Mouse (Mus musculus): ENCODE results near the gene Cpne2. TPM values are rescaled to one million over a fixed set of nuclear protein-coding genes. Genes with fewer than 3 reads are reported as not detected.

Cpne2 gene
- total RNA-seq, 2 experiments from 2014 or later: 16.8 to 39.0 TPM

- no peak for ATAC-seq (replicated peaks; ENCODE audit: low FRiP score, poor library complexity, severe bottlenecking)
Measured at GRCm38 (mm10) chr8:94532525-94532872, 291 bp upstream of the Cpne2 start.

DNA sequence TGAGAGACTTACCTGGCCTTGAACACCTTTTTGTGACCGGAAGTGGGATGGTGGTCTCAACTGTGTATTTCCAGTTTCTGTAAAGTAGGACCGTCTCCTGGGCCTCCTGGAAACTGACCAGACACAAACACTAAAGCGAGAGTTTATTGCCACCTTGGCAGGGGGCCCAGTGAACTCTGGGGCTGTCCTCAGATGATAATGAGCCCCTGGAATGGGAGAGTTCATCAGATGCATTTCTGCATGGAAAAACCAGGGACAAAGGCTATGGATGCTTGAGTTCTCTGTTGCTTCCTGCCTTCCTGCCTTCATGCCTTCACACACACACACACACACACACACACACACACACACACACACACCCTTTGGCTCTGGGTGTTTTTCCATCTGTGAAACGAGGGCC, 1.8 kb downstream of the Cpne2 start:
- no peak for ATAC-seq (replicated peaks; ENCODE audit: low FRiP score, poor library complexity, severe bottlenecking)

DNA sequence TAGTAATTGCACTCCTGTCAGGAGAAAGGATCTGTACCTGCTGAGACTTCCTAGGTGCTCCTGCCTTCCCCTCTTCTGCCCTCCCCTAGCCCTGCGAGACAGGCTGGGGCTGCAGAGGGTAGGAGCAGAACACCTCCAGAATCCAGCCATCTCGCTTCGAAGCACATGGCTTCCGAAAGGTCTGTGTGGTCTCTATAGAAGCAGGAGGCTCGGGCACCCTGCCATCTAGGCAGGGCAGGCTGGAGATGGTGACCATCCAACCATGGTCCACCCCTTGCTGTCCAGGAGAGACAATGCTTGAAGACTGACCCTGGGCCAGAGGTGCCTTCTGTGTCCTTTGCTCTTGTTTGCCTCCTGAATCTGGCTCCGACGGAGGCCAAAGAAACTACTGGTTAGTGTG, 2.8 kb downstream of the Cpne2 start:
- ATAC-seq (replicated peaks; ENCODE audit: low FRiP score, poor library complexity, severe bottlenecking): no peak

- no peak for ATAC-seq (replicated peaks; ENCODE audit: low FRiP score, poor library complexity, severe bottlenecking)
Measured at GRCm38 (mm10) chr8:94537456-94537855, 4.7 kb downstream of the Cpne2 start.

GRCm38 (mm10) chr8:94540025-94540424, 7.2 kb downstream of the Cpne2 start:
- ATAC-seq (replicated peaks; ENCODE audit: low FRiP score, poor library complexity, severe bottlenecking): 0 out of 2 replicates have a peak, but pooled peaks have one; percentile 43

DNA sequence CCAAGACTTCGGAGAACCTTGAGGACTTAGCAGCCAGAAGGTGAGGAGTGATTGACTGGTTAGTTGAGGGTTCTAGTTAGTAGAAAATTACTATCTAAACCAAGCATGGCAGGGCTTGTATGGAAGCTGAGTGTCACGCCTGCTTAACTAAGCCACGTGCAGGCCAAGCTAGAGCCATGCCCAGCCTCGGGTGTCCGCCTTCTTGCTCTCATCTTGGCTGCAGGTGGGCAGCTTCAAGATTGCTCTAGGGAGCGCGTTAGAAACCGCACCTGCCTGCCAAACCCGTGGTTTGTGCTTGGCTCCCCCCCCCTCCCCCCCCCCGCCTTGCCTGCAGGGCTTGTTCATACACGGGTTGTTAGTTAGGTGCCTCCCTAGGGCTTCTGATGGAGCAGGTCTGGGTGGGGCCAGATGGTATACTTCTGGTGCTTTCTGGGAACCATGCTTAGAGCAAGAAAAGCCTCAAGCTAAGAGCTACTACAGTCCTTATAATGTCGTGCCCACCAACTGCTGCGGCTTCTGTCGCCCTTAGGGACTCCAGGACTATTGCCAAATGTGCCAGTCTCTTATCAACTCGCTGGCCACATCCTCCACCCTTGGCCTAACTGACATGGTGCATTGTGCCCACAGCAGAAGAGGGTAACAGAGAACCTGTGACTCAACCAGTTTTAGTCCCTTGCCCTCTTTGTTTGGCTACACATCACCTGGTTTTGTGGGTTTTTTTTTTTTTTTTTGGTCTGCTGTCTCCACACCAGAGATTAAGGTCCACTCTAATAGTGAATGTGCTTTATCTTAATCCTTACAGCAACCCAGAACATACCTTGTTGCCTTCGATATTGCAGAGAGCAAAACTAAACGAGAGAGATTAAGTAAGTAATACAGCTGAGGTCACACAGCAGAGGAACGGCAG, 8.4 kb downstream of the Cpne2 start:
- ATAC-seq (replicated peaks; ENCODE audit: low FRiP score, poor library complexity, severe bottlenecking): peak; percentile 44

DNA sequence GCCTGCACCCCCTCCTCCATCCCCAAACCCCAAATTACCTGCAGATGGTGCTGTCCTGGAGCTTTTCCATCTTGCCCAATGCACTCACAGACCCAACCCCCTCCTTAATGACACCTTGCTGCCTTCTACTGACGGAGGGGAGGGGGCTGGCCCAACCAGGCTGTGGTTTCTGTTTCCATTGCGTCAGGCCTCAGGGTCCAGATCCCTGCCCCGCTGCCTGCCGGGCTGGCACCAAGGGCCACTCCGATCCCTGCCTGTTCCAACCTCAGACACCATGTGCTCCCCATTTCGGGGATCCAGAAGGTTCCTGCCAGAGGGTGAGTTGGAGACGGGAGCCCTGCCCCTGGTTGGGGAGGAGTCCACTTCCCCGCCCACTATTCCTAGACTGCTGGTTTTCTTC, 11.2 kb downstream of the Cpne2 start:
- ATAC-seq (replicated peaks; ENCODE audit: low FRiP score, poor library complexity, severe bottlenecking): no peak

DNA sequence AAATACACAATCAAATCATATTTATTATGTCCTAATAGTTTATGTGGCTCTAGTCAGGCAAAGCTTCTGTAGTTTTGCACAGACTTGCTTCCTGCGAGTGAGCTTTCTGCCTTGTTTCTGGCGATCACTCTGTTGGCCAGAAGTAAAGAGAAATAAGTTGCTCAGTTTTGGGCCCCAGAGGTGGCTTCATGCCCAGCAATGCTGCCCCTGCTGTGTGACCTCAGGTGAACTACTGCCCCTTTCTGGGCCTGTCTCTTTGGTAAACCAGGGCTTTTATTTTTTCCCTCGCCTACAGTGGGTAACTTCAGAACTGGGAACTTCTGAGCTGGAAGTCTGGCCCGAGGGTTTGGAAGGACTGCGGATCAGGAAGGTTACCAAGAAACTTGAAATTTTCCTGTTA, 16.3 kb downstream of the Cpne2 start:
- ATAC-seq (replicated peaks; ENCODE audit: low FRiP score, poor library complexity, severe bottlenecking): no peak

DNA sequence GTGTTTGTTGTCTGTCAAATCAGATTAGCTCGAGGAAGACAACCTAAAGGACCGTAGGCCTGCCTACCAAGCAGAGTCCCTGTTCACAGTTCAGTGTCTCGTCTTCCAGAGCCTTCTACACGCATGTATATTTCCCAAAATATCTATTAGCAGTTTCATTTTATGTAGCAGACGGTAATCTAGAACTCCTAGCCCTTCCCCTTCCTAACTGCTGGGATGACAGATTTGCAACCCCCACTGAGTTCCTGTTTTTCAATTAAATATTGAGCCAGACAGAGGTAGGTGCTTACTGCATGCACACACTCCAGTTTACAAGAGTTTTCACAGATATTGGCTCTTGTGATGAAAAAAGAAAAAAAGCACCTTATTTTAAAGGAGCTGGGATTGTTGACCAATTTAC, 16.7 kb downstream of the Cpne2 start:
- ATAC-seq (replicated peaks; ENCODE audit: low FRiP score, poor library complexity, severe bottlenecking): no peak

- no peak for ATAC-seq (replicated peaks; ENCODE audit: low FRiP score, poor library complexity, severe bottlenecking)
Measured at GRCm38 (mm10) chr8:94549998-94550397, 17.2 kb downstream of the Cpne2 start.

DNA sequence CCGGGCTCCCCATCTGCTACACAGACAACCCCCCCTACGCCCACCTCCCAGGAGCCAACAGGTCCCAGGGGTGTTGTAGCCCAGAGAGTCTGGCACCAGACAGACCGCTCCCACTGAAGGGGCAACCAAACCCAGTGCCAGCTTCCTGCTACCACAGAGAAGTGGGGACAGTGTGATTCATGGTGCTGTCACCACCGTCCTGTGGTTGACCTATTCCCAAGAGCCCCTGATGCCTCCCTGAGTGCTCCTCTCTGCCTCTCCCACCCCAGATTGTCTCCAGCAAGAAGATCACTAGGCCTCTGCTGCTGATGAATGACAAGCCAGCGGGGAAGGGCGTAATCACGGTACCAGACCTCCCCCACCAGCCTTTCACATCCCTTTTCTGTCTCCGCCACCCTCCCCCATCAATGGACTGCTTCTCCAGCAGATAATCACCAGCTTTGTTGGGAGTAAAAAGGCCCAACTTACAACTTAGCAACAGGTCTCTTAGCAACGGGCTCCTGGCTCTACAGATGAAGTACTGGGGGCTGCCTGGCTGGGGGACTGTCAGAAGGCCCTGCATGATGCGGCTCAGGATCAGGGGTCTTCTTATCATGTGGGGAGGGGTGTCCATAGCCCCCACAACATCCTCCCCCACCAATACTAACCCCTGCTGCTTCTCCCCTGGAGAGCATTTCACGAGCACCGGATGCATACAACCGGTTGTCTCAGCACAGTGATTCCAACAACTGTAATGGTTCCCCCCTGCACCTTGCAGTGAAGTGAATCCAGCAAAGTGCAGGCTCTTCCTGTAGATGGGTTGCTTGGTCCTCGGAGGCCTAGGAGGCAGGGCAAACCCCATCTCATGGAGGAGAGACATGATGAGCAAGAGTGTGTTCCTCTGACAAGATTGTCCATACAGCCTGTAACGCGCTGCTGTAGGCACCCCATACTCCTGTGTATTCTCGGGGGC, 19.0 kb downstream of the Cpne2 start:
- ATAC-seq (replicated peaks; ENCODE audit: low FRiP score, poor library complexity, severe bottlenecking): no peak

GRCm38 (mm10) chr8:94552696-94553095, 19.9 kb downstream of the Cpne2 start:
- no peak for ATAC-seq (replicated peaks; ENCODE audit: low FRiP score, poor library complexity, severe bottlenecking)

GRCm38 (mm10) chr8:94557281-94557680, 24.5 kb downstream of the Cpne2 start:
- no peak for ATAC-seq (replicated peaks; ENCODE audit: low FRiP score, poor library complexity, severe bottlenecking)

- no peak for ATAC-seq (replicated peaks; ENCODE audit: low FRiP score, poor library complexity, severe bottlenecking)
Measured at GRCm38 (mm10) chr8:94561256-94561655, 28.5 kb downstream of the Cpne2 start.

- no peak for ATAC-seq (replicated peaks; ENCODE audit: low FRiP score, poor library complexity, severe bottlenecking)
Measured at GRCm38 (mm10) chr8:94564421-94564820, 31.6 kb downstream of the Cpne2 start.

DNA sequence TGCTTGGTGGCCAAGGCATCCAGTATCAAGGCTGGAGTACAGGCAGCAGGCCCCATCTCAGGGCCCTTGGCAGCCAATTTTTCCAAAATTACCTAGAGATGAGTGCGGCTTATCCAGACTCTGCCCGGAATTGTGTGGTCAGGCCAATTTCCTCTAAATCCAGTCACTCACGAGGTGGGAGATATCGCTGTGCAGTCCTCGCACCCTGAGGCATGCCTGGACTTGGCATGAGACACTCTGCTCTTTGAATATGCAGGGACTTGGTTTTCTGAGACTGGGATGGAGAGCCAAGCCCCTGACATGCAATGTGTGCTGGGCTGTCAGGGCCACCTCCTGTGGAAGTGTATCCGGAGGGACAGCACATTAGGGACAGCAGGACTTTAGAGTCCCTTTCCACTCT, 33.2 kb downstream of the Cpne2 start:
- ATAC-seq (replicated peaks; ENCODE audit: low FRiP score, poor library complexity, severe bottlenecking): no peak

- ATAC-seq (replicated peaks; ENCODE audit: low FRiP score, poor library complexity, severe bottlenecking): no peak
Measured at GRCm38 (mm10) chr8:94566446-94567158, 33.8 kb downstream of the Cpne2 start.

DNA sequence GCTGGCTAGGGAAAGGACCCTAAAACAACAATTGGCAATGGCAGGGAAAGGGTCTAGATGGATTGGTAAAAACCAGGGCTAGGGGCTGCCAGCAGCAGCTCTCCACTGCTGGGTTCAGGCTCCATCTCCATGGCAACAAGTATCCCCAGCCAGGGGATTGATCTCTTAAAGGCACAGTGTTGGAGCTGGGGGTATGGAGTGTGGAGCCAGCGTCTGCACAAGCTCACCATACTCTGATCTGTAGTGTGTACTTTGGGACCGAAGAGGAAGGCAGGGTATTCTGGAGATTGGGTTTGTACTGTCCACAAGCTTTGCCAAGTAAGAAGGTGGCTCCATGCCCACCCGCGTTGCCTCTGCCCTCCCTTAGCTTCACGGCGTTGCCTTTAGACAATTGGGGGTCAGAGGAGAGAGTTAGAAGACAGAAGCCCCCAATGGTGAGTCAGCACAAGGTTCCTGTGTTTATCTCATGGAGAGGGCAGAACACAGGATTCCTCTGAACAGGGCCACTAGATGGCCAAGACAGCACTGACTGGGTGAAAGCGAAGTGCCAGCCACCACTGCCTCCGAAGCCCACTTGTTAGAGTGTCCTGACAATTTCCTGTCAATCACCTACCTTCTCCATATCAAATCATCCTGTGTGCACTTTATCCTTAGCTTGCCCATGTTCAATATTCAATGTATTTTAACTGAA, 34.5 kb downstream of the Cpne2 start:
- ATAC-seq (replicated peaks; ENCODE audit: low FRiP score, poor library complexity, severe bottlenecking): no peak

- no peak for ATAC-seq (replicated peaks; ENCODE audit: low FRiP score, poor library complexity, severe bottlenecking)
Measured at GRCm38 (mm10) chr8:94568098-94568497, 35.3 kb downstream of the Cpne2 start.

- no peak for ATAC-seq (replicated peaks; ENCODE audit: low FRiP score, poor library complexity, severe bottlenecking)
Measured at GRCm38 (mm10) chr8:94569419-94569818, 36.6 kb downstream of the Cpne2 start.

All from erythroblast, adult 5-6 weeks (primary cell).